Mouse (Mus musculus) bone marrow macrophage, adult 2 months (primary cell): ENCODE data around the gene Abhd17a. TPM values are rescaled to one million over a fixed set of nuclear protein-coding genes. Genes with fewer than 3 reads are reported as not detected.
A peak's percentile ranks its signal among the peaks of the same experiment; 100 is the strongest.

ENCODE experiments used
- H3K27ac ChIP-seq: 2 replicates; pipeline ENCODE4 v1.5.1; 2012; ENCODE audit warnings: low read depth, low read length; ENCODE audit not compliant: insufficient read depth
- H3K4me1 ChIP-seq: 2 replicates; pipeline ENCODE4 v1.6.1; 2012; ENCODE audit warnings: low read length; ENCODE audit not compliant: control insufficient read depth, insufficient read depth
- H3K4me3 ChIP-seq: 2 replicates; pipeline ENCODE4 v1.5.1; 2012; ENCODE audit warnings: mild to moderate bottlenecking, low read length, moderate library complexity; ENCODE audit not compliant: insufficient read depth
- CTCF ChIP-seq: IDR thresholded peaks from 2 replicates; pipeline ENCODE4 v1.5.1; 2012; ENCODE audit warnings: low read depth, mild to moderate bottlenecking, low read length, moderate library complexity
- POLR2A ChIP-seq: IDR thresholded peaks from 2 replicates; pipeline ENCODE4 v1.6.1; 2012; ENCODE audit warnings: mild to moderate bottlenecking, low read depth, low read length, borderline replicate concordance
- polyA plus RNA-seq: library from polyadenylated mRNA; stranded (reverse); fragments of >200 nt; gene quantifications from 2 replicates; pipeline ENCODE4 v1.2.4, GENCODE M21; 2012; ENCODE audit not compliant: missing spikeins, insufficient read depth, insufficient read length

Gene Abhd17a
- polyA plus RNA-seq, 1 experiment = 63.2 TPM

DNA sequence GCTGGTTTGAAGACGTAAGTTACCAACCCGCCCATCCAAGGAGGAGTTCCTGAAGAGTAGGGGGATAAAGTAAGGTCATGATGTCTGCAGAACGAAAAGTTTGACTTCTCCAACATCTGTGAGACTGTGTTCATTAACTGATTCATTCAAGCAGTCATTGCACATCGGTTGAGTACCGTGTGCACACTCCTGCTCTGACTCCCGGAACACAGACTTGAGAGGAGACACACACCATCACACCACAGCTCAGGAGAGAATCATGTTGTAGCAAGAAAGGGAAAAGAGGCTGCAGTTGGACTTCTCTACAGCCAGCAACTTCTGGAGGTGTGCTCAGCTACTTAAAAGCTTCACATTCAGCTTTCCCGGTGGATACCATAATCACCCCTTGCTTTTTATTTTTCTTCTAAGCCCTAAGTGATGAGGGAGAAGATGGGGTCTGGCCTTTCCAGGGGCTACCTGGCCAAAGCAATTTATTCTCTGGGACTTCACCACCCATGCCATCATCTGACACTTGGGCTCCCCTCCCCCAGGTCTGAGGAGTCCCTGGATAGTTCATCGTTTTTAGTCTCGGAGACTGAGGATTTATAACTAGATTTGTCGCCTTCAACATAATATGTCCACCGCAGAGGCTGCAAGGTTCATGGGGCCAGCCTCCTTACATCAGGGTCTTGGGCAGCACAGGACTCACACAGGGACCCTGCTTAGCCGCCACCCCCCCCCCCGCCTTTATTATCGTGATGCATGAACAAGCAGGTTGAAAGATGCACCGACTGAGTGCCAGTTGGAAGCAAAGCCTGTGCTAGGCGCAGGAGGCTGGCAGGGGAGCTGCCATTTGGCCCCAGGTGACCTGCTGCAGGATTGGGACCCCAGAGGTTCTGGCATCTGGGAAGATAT is 30.9 kb upstream of the Abhd17a start:
- Histone ChIP-seq H3K4me1 (peaks cover 24% of the 10 kb centered on the region), H3K4me3 (peak overlapping the region; percentile 65), H3K27ac (peak overlapping the region; percentile 83)
- no peak for TF ChIP-seq POLR2A
- no peak for TF ChIP-seq CTCF

DNA sequence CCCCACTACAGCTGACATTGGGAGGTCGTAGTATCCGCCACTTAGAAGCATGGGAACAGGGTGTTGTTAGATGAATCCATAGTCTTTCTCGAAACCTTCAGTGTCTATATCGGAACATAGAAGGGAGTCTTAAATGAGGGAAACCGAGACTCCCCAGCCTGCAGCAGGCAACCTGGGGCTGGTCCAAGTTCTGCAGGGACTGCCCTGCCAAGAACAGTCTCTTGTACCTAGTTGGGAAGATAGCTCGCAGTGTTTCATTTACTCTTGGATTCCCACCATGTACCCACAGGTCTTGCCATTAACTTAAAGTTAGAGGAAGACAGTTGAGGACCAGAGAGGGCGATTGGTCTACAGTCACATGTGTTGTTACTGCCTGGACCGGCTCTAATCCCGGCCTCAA is 30.2 kb upstream of the Abhd17a start:
- H3K4me3 ChIP-seq = no peak overlapping the region
- peaks cover 24% of the 10 kb centered on the region for H3K4me1 ChIP-seq
- no peak for TF ChIP-seq CTCF
- no peak for TF ChIP-seq POLR2A
- no peak overlapping the region for H3K27ac ChIP-seq

DNA sequence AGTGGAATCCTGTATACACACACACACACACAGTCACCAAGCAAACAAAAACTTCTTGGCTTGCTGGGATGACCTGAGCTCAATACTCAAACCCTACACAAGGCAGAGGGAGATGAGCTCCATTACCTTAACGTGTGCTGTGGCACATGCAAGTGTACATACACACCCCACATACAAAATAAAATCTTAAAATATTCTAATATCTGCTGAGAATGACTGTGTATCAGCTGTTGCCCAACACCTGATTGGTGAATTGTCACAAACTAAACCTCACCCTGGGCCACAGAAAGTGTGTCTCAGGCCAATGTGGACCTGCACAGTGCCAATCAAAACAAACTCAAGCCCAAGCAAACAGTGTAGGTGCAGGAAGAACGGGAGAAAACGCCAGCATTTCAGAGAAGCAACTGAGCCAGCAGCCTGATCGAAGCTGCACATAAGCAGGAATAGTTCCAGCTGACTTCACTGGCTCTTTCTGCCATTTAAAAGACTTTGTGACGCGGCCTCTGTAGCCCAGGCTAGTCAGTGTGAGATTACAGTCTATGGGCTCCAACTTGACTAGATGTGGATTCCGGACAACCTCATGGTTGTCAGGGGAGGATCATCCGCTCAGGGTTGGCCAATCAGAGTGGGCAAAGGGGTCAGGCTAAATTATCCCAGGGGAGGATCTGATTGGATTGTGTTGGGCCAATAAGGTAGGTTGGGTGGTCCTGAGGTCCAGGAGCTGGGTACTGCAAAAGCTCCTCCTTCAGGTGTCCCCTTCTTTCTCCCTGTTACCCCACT is 29.5 kb upstream of the Abhd17a start:
- Histone ChIP-seq H3K27ac (no peak overlapping the region), H3K4me3 (no peak overlapping the region), H3K4me1 (peaks cover 24% of the 10 kb centered on the region)
- no peak for TF ChIP-seq CTCF
- no peak for TF ChIP-seq POLR2A

DNA sequence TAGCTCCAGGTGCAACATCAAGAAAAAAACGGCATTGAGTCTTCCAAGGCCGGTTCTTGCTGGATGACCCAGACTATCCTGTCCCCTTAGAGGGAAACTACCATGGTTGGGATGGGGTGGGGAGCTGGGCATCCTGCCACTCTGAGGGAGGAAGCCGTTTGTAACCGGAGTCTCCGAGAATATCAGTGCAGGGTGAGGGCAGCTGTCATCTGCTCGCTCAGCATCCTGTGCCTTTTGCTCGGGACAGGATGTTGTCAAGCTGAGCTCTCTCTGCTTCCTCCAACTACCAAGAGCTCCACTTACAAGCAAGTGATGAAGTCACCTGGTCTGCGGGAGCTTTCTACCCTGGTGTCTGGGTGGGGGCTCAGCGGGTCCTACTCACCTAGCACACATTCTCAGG is 28.0 kb upstream of the Abhd17a start:
- no peak overlapping the region for H3K4me3 ChIP-seq
- peaks cover 20% of the 10 kb centered on the region for H3K4me1 ChIP-seq
- H3K27ac ChIP-seq = no peak overlapping the region
- TF ChIP-seq CTCF = no peak
- TF ChIP-seq POLR2A = no peak

DNA sequence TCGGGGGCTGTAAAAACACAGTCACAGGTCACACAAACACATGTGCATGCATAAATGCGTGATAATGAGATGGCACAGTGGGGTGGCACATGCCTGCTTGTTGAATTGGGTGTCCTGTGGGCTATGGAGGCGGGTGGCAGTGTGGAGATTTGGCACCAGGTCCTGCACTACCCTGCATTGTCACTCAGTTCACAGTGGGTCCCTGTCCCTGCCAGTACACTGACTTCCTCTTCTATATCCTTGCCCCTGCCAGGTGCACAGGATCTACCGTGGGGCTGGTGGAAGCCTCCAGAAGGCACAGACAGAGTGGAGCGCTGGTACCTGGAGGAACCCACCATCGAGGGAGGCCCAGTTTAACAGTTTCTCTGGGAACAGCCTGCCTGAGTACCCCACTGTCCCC is 24.2 kb upstream of the Abhd17a start:
- TF ChIP-seq POLR2A = no peak
- no peak for TF ChIP-seq CTCF
- peaks cover 26% of the 10 kb centered on the region for H3K4me1 ChIP-seq
- H3K4me3 ChIP-seq = no peak overlapping the region
- no peak overlapping the region for H3K27ac ChIP-seq

DNA sequence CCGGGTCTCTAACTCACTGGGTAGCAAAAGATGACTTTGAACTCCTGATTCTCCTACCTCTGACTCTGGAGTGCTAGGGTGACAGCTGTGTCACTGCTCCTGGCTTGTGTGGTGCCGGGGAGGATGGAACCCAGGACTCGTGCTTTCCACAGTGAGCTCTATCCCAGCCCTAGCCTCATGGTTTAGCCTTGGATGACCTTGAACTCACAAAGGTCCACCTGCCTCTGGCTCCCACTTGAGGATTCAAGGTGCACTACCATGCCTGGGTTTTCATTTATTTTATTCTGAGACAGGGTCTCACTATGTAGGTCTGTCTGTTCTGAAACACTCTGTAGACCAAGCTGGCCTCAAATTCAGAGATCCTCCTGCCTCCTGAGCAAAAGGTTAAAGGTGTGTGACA is 23.7 kb upstream of the Abhd17a start:
- Histone ChIP-seq H3K4me1 (peaks cover 26% of the 10 kb centered on the region), H3K4me3 (no peak overlapping the region), H3K27ac (no peak overlapping the region)
- TF ChIP-seq POLR2A = no peak
- TF ChIP-seq CTCF = no peak

DNA sequence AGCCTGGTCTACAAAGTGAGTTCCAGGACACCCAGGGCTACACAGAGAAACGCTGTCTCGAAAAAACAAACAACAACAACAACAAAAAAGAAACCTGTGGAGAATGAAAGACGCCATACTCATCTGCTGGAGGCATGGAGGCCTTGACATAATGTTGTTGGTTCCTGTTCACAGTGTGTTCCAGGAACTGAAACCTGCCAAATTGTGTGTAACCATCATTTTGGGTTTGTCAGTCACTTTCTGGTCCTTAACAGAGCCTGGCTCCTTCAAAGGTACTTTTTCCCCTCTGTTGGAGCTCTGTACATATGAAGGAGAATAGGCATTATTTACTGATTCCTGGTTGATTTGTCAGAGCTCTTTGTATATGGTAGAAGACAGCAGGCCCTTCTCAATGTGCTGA is 21.8 kb upstream of the Abhd17a start:
- no peak overlapping the region for H3K27ac ChIP-seq
- no peak overlapping the region for H3K4me3 ChIP-seq
- peaks cover 11% of the 10 kb centered on the region for H3K4me1 ChIP-seq
- no peak for TF ChIP-seq POLR2A
- TF ChIP-seq CTCF = no peak

DNA sequence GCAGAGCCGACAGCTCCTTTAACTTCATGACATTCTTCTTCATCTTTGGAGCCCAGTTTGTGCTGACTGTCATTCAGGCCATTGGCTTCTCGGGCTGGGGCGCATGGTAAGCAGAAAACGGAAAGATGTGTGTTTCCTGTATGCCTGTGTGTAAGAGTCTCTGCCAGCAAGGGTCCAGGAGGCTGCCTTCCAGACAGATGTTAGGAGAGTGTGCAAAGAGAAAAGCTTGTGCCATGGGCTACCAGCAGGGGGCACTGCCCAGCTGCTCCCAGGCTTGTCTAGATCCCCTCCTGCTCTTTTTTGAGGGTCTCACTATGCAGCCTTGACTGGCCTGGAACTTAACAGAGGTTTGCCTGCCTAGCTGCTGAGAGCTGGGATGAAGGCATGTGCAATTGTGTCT is 20.9 kb upstream of the Abhd17a start:
- Histone ChIP-seq H3K4me3 (no peak overlapping the region), H3K27ac (no peak overlapping the region), H3K4me1 (peaks cover 11% of the 10 kb centered on the region)

DNA sequence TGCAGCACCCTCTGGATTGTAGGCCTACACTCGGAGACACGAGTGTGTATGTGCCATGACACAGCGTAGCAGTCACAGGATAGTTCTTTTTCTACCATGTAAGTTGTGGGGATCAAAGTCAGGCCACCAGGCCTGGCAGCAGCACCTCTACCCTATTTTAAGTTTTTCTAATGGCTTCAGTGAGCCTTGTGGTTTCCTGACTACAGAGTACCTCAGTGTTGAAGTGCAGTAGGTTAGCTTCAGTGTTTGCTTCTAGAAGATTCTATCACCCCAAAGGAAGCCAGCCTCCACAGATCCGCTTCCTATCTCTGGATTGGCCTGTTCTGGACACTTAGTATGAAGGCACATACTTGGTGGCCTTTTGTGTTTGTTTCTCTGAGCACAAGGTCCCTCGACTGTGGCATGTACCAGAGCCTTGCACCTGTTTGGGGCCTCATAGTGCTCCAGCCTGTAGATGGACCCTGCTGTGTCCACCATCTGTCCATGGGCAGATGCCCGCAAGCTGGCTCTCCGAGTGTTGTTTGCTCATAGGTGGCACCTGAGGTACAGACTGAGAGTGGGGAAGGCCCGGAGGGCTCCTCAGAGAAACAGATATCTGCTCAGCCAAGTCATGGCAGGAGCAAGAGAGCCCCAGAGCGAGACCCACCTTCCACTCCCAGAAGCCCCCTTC is 20.1 kb upstream of the Abhd17a start:
- H3K4me1 ChIP-seq = peaks cover 11% of the 10 kb centered on the region
- H3K4me3 ChIP-seq = no peak overlapping the region
- H3K27ac ChIP-seq = no peak overlapping the region
- no peak for TF ChIP-seq CTCF
- TF ChIP-seq POLR2A = no peak

More for the DNA sequence above, 20.9 kb upstream of the Abhd17a start:
- TF ChIP-seq POLR2A = no peak
- peak; percentile 97 for TF ChIP-seq CTCF
